Mouse (Mus musculus) spleen, postnatal 0 days (tissue): ENCODE results near the gene Zfp101. TPM values are rescaled to one million over a fixed set of nuclear protein-coding genes. Genes with fewer than 3 reads are reported as not detected.

ENCODE experiments used
- polyA plus RNA-seq: library from polyadenylated mRNA; unstranded; fragments of >200 nt; fragmentation: Nextera tagmentation; extraction: Ambion mirVana; gene quantifications from 2 replicates; pipeline ENCODE4 v1.2.1, GENCODE M21; 2015

Zfp101 gene
- 9.9 and 12.1 TPM in 2 replicates for polyA plus RNA-seq

DNA sequence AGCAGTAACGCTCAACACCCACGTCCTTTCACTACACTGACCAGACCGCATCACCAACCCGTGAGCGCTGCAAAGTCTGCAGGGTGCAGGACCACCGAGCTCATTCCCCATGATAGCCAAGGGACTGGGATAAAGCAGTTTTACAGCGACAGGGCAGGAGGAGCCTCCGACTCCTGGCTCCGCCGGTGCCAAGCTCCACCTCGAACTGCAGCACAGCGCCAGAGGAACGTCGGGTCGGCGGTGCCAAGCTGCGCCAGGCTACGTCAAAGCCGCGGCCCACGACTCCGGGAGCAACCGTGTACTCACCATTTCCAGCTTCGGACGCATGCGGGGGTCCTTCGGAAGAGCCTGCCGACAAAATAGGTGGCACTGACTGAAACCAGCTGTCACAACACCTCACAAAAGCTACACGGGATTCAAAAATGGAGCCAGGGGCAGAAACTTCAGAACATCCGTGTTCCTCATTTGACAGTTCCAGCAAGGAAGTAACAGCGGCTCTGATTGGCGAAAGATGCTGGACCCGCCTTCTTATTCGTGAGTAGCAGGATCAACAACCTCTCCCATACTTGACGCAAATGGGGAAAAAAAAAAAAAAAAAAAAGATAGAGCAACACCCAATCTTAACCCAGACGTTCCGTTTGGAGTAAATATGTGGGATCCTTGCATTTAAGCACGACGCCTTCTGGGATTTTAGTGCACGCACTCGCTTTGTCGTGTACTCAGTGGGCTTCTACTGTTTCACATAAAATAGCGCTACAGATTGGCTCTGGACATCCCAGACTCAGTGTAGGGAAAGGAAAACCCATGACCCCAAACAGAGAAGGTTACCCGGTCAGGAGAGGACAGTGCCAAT lies at the start of gene Zfp101:
Zfp101 (minus strand) TSS at position 460 of the 853 bp plus-strand sequence.

DNA sequence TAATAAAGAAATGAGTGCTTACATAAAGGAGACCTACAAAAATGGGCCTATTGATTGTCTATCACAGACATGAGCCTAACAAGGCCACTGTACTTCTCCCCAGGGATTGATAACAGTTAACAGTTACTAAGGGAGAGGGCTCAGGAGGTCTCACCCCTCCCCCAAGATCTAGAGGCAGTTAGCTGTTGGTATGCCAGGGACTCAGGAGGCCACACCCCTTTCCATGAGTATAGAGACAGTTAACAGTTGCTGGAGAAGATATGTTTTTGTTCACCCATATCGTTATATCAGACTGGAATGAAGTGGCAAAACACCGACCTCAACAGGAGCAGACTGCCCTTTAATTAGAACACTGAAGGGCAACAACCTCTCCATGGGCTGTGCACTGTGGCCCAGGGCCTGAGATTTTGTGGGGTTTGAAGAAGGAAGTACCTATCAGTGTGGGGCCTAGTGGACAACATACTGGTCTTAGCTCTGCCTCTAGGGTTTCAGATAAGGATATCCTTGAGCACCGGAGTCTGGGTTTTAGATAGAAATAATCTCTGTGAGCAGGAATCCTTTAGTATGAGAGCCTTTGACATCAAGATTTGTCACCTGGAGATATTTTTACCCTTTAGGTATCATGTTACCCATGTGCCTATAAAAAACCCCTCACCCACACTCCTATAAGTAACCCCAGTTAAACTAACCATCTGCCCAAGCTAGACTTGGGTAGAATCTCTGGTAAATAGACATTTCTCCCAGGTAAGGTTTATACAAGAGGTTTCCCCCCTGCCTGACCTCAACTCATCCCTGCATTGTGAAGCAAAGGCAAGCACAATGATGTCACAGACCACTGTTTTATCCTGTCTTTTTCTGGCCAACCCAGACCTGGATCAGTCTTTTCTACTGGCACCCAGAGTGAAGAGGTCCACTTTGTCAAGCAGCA lies 37.8 kb upstream of the Zfp101 start, which contains the start of gene Actl9:
Actl9 (plus strand) TSS at position 878 of the 928 bp plus-strand sequence.

DNA sequence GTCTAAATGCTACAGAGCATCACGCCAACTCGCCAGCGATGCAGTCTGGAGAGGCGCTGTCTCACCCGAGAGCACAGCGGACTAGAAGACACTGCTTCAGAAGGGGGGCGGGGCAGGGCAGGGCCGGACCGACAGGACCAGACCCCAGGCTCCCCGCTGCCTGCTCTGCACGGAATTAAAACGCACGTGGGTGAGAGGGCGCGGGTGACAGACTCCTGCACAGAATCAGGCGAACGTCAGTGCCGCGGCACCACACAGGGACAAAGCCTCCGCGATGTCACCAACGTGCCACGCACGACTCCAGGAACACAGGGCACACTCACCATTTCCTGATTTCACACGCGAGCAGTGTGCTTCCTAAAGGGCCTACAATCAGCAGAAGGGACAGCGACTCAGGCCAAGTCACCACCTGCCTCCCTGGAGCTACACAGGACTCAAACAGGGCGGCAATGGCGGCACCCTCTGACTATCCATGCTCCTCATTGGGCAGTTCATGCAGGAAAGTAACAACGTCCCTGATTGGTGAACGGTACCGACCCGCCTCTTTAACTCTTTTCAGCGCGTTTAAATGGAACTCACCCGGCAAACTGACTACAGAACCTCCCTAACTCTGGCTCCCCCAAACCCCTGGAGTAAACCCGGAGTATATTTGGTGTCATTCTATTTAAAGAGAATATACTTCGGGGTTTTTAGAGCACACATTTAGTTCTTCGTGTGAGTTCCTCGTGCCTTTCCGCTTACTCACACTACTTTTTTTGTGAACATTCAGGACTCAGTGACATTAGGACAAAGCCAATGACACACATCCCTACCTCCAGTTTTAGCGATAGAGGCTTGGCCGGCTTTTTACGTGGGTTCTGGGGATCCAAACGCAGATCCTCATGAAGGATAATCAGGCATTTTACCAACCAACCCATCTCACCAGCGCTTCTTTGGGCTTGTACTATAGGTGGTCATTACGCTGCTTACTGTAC lies 35.7 kb downstream of the Zfp101 start, which contains the start of gene Zfp81:
Zfp81 (minus strand) TSS at position 468 of the 974 bp plus-strand sequence.

Other genes with a start within 250 kb of the Zfp101 start
- not detected in 2 replicates for gene Olfr55, start 226.2 kb downstream of the Zfp101 start, polyA plus RNA-seq
- gene Olfr239, start 203.3 kb downstream of the Zfp101 start, polyA plus RNA-seq, result not detected in 2 replicates
- gene Olfr1564, start 173.0 kb downstream of the Zfp101 start, polyA plus RNA-seq, result not detected in 2 replicates
- 4.7 and 6.2 TPM in 2 replicates for gene Zfp955a, start 139.5 kb downstream of the Zfp101 start, polyA plus RNA-seq
- gene Olfr63, start 130.0 kb downstream of the Zfp101 start, polyA plus RNA-seq, result 0.04 TPM in 1 of 2 replicates, not detected in the other
- 3.2 and 4.1 TPM in 2 replicates for gene Zfp955b, start 105.1 kb downstream of the Zfp101 start, polyA plus RNA-seq
- 2.9 and 4.1 TPM in 2 replicates for gene Zfp81, start 35.8 kb downstream of the Zfp101 start, polyA plus RNA-seq
- gene Actl9, start 38.3 kb upstream of the Zfp101 start, polyA plus RNA-seq, result not detected in 2 replicates
- gene Adamts10, start 129.6 kb upstream of the Zfp101 start, polyA plus RNA-seq, result 18.2 and 27.3 TPM in 2 replicates
- 17.9 and 26.2 TPM in 2 replicates for gene Myo1f, start 161.1 kb upstream of the Zfp101 start, polyA plus RNA-seq
- 34.5 and 34.8 TPM in 2 replicates for gene Zfp414, start 234.4 kb upstream of the Zfp101 start, polyA plus RNA-seq
- 13.6 and 16.2 TPM in 2 replicates for gene Pram1, start 243.4 kb upstream of the Zfp101 start, polyA plus RNA-seq